Mouse (Mus musculus): Measurements from ENCODE around the gene Abl2. TPM values are rescaled to one million over a fixed set of nuclear protein-coding genes. Genes with fewer than 3 reads are reported as not detected.
A peak's percentile ranks its signal among the peaks of the same experiment; 100 is the strongest.

Abl2 gene
- polyA plus RNA-seq, 1 experiment from 2014 or later = 2.3 TPM

DNA sequence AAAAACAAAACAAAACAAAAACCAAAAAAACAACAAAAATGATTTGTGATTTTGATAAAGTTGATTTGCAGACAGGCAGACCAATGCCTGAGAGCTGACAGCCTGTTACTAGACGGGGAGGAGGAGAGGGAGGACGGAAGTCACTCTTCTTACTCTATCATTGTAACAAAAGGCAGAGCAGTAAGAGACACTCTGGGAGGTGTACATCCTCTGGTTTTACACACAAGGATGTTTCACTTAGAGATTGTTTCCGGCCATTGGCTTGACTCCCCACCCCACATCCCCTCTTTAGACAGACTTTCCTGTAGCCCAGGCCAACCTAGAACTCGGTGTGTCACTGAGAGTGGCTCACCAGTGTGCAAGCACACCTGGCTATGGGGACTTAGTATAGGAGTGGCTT is 11.0 kb downstream of the Abl2 start:
- H3K9ac ChIP-seq (replicated peaks; ENCODE audit: low read depth) = no peak overlapping the region
- H3K27me3 ChIP-seq (replicated peaks; ENCODE audit: insufficient read depth, low read length) = no peaks in the 10 kb centered on the region
- H3K27ac ChIP-seq (ENCODE audit: low read length) = no peak overlapping the region
- H3K9me3 ChIP-seq (ENCODE audit: low read length) = no peaks in the 10 kb centered on the region
- peak; percentile 21; the same call in 1 of the 2 replicates for ATAC-seq
- no peaks in the 10 kb centered on the region for H3K4me1 ChIP-seq (ENCODE audit: insufficient read depth, low read depth, low read length)
- no peak overlapping the region for H3K4me2 ChIP-seq (replicated peaks; ENCODE audit: low read depth, low read length)
- DNase-seq (ENCODE audit: low spot score) = no peak
- H3K4me3 ChIP-seq (ENCODE audit: low read depth, low read length) = no peak overlapping the region
- TF ChIP-seq CTCF (IDR thresholded peaks at IDR 0.05) (no peak), EP300 (IDR thresholded peaks at IDR 0.05) (no peak)
- H3K36me3 ChIP-seq (ENCODE audit: insufficient read depth, low read length) = no peaks in the 10 kb centered on the region
- WGBS = 70% methylated on average over 4 of the region's 4 CpGs

GRCm38 (mm10) chr1:156572952-156573351 is 14.4 kb downstream of the Abl2 start:
- no peak overlapping the region for H3K4me3 ChIP-seq (ENCODE audit: low read depth, low read length)
- no peak overlapping the region for H3K4me2 ChIP-seq (replicated peaks; ENCODE audit: low read depth, low read length)
- no peaks in the 10 kb centered on the region for H3K4me1 ChIP-seq (ENCODE audit: insufficient read depth, low read depth, low read length)
- DNase-seq (ENCODE audit: low spot score) = no peak
- TF ChIP-seq CTCF (IDR thresholded peaks at IDR 0.05) (no peak), EP300 (IDR thresholded peaks at IDR 0.05) (no peak)
- ATAC-seq = no peak
- H3K9me3 ChIP-seq (ENCODE audit: low read length) = no peaks in the 10 kb centered on the region
- H3K9ac ChIP-seq (replicated peaks; ENCODE audit: low read depth) = no peak overlapping the region
- no peaks in the 10 kb centered on the region for H3K27me3 ChIP-seq (replicated peaks; ENCODE audit: insufficient read depth, low read length)
- no peaks in the 10 kb centered on the region for H3K36me3 ChIP-seq (ENCODE audit: insufficient read depth, low read length)
- H3K27ac ChIP-seq (ENCODE audit: low read length) = no peak overlapping the region
- WGBS = 62% methylated on average over 4 of the region's 4 CpGs

GRCm38 (mm10) chr1:156581149-156581548 is 22.6 kb downstream of the Abl2 start:
- no peak for DNase-seq (ENCODE audit: low spot score)
- Histone ChIP-seq H3K9ac (replicated peaks; ENCODE audit: low read depth) (no peak overlapping the region), H3K27me3 (replicated peaks; ENCODE audit: insufficient read depth, low read length) (no peaks in the 10 kb centered on the region), H3K4me2 (replicated peaks; ENCODE audit: low read depth, low read length) (no peak overlapping the region), H3K4me1 (ENCODE audit: insufficient read depth, low read depth, low read length) (no peaks in the 10 kb centered on the region), H3K9me3 (ENCODE audit: low read length) (no peaks in the 10 kb centered on the region), H3K36me3 (ENCODE audit: insufficient read depth, low read length) (no peaks in the 10 kb centered on the region), H3K27ac (ENCODE audit: low read length) (no peak overlapping the region), H3K4me3 (ENCODE audit: low read depth, low read length) (no peak overlapping the region)
- TF ChIP-seq EP300 (IDR thresholded peaks at IDR 0.05) (no peak), CTCF (IDR thresholded peaks at IDR 0.05) (no peak)
- no peak for ATAC-seq
- WGBS = 62% methylated on average over 11 of the region's 11 CpGs

GRCm38 (mm10) chr1:156584175-156584574 is 25.6 kb downstream of the Abl2 start:
- H3K36me3 ChIP-seq (ENCODE audit: insufficient read depth, low read length) = no peaks in the 10 kb centered on the region
- no peak overlapping the region for H3K4me2 ChIP-seq (replicated peaks; ENCODE audit: low read depth, low read length)
- H3K9ac ChIP-seq (replicated peaks; ENCODE audit: low read depth) = no peak overlapping the region
- H3K27me3 ChIP-seq (replicated peaks; ENCODE audit: insufficient read depth, low read length) = no peaks in the 10 kb centered on the region
- peak; percentile 67 for TF ChIP-seq CTCF (IDR thresholded peaks at IDR 0.05)
- TF ChIP-seq EP300 (IDR thresholded peaks at IDR 0.05) = no peak
- DNase-seq (ENCODE audit: low spot score) (peak; percentile 56), ATAC-seq (no peak)
- 71% methylated on average over 1 of the region's 1 CpGs for WGBS
- no peaks in the 10 kb centered on the region for H3K9me3 ChIP-seq (ENCODE audit: low read length)
- no peak overlapping the region for H3K4me3 ChIP-seq (ENCODE audit: low read depth, low read length)
- no peaks in the 10 kb centered on the region for H3K4me1 ChIP-seq (ENCODE audit: insufficient read depth, low read depth, low read length)
- no peak overlapping the region for H3K27ac ChIP-seq (ENCODE audit: low read length)

DNA sequence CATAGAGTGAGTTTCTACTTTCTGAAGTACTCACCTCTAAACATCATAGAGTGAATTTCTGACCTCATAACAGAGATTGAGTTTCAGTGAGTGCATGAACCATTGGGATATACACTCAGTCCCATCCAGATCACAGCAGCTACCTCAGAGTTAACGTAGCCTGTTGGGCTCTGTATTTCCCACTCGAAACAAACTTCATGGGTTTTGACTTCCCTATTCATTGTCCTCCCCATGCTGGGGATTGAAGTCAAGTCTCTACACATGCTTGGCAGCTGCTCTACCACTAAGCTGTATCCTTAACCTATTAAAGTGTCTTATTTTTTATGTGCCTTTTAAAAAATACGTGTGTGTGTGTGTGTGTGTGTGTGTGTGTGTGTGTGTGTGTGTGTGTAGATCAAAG is 26.9 kb downstream of the Abl2 start:
- no peaks in the 10 kb centered on the region for H3K9me3 ChIP-seq (ENCODE audit: low read length)
- WGBS = 70% methylated on average over 3 of the region's 3 CpGs
- no peaks in the 10 kb centered on the region for H3K4me1 ChIP-seq (ENCODE audit: insufficient read depth, low read depth, low read length)
- no peak overlapping the region for H3K9ac ChIP-seq (replicated peaks; ENCODE audit: low read depth)
- no peaks in the 10 kb centered on the region for H3K36me3 ChIP-seq (ENCODE audit: insufficient read depth, low read length)
- no peaks in the 10 kb centered on the region for H3K27me3 ChIP-seq (replicated peaks; ENCODE audit: insufficient read depth, low read length)
- no peak overlapping the region for H3K4me2 ChIP-seq (replicated peaks; ENCODE audit: low read depth, low read length)
- TF ChIP-seq CTCF (IDR thresholded peaks at IDR 0.05) (no peak), EP300 (IDR thresholded peaks at IDR 0.05) (no peak)
- no peak overlapping the region for H3K4me3 ChIP-seq (ENCODE audit: low read depth, low read length)
- ATAC-seq (no peak), DNase-seq (ENCODE audit: low spot score) (no peak)
- H3K27ac ChIP-seq (ENCODE audit: low read length) = no peak overlapping the region

GRCm38 (mm10) chr1:156589811-156590305 is 31.3 kb downstream of the Abl2 start:
- Histone ChIP-seq H3K36me3 (ENCODE audit: insufficient read depth, low read length) (no peaks in the 10 kb centered on the region), H3K27me3 (replicated peaks; ENCODE audit: insufficient read depth, low read length) (no peaks in the 10 kb centered on the region), H3K4me1 (ENCODE audit: insufficient read depth, low read depth, low read length) (no peaks in the 10 kb centered on the region), H3K4me3 (ENCODE audit: low read depth, low read length) (no peak overlapping the region), H3K9me3 (ENCODE audit: low read length) (no peaks in the 10 kb centered on the region), H3K27ac (ENCODE audit: low read length) (no peak overlapping the region), H3K9ac (replicated peaks; ENCODE audit: low read depth) (no peak overlapping the region), H3K4me2 (replicated peaks; ENCODE audit: low read depth, low read length) (no peak overlapping the region)
- DNase-seq (ENCODE audit: low spot score) (peak; percentile 7), ATAC-seq (no peak)
- TF ChIP-seq CTCF (IDR thresholded peaks at IDR 0.05) (no peak), EP300 (IDR thresholded peaks at IDR 0.05) (no peak)
- WGBS = 61% methylated on average over 3 of the region's 3 CpGs

- no peak overlapping the region for H3K27ac ChIP-seq (ENCODE audit: low read length)
- ATAC-seq (no peak), DNase-seq (ENCODE audit: low spot score) (no peak)
- H3K36me3 ChIP-seq (ENCODE audit: insufficient read depth, low read length) = no peaks in the 10 kb centered on the region
- H3K4me1 ChIP-seq (ENCODE audit: insufficient read depth, low read depth, low read length) = no peaks in the 10 kb centered on the region
- TF ChIP-seq EP300 (IDR thresholded peaks at IDR 0.05) = no peak
- no peak for TF ChIP-seq CTCF (IDR thresholded peaks at IDR 0.05)
- H3K9me3 ChIP-seq (ENCODE audit: low read length) = no peaks in the 10 kb centered on the region
- H3K27me3 ChIP-seq (replicated peaks; ENCODE audit: insufficient read depth, low read length) = no peaks in the 10 kb centered on the region
- no peak overlapping the region for H3K9ac ChIP-seq (replicated peaks; ENCODE audit: low read depth)
- WGBS = 19% methylated on average over 1 of the region's 1 CpGs
- no peak overlapping the region for H3K4me3 ChIP-seq (ENCODE audit: low read depth, low read length)
- H3K4me2 ChIP-seq (replicated peaks; ENCODE audit: low read depth, low read length) = no peak overlapping the region
Measured at GRCm38 (mm10) chr1:156590357-156590756, 31.8 kb downstream of the Abl2 start.
